Mouse (Mus musculus) CH12.LX (cell line): ENCODE results near the gene Atp13a5.

ENCODE experiments used
- CHD1 ChIP-seq: IDR thresholded peaks from 2 replicates; pipeline ENCODE4 v1.6.1; 2012; ENCODE audit warnings: low read depth, low read length, improper control_type of control experiment, inconsistent platforms
- CTCF ChIP-seq, 2 experiments: IDR thresholded peaks in 1 of 2; conservative IDR thresholded peaks in 1 of 2; 2 replicates each; pipeline ENCODE4 v1.5.1; 2011 to 2012; ENCODE audit warnings: low read depth in 2 of 2, low read length in 2 of 2, improper control_type of control experiment in 1 of 2, inconsistent platforms in 1 of 2, mild to moderate bottlenecking in 1 of 2, moderate library complexity in 1 of 2
- EP300 ChIP-seq: IDR thresholded peaks from 2 replicates; pipeline ENCODE4 v1.6.1; 2011; ENCODE audit warnings: low read length, improper control_type of control experiment
- NELFE ChIP-seq: IDR thresholded peaks from 2 replicates; pipeline ENCODE4 v1.6.1; 2011; ENCODE audit warnings: low read depth, low read length, improper control_type of control experiment
- ZKSCAN1 ChIP-seq: IDR thresholded peaks from 2 replicates; pipeline ENCODE4 v1.6.1; 2012; ENCODE audit warnings: low read depth, inconsistent platforms, low read length, improper control_type of control experiment, borderline replicate concordance

DNA sequence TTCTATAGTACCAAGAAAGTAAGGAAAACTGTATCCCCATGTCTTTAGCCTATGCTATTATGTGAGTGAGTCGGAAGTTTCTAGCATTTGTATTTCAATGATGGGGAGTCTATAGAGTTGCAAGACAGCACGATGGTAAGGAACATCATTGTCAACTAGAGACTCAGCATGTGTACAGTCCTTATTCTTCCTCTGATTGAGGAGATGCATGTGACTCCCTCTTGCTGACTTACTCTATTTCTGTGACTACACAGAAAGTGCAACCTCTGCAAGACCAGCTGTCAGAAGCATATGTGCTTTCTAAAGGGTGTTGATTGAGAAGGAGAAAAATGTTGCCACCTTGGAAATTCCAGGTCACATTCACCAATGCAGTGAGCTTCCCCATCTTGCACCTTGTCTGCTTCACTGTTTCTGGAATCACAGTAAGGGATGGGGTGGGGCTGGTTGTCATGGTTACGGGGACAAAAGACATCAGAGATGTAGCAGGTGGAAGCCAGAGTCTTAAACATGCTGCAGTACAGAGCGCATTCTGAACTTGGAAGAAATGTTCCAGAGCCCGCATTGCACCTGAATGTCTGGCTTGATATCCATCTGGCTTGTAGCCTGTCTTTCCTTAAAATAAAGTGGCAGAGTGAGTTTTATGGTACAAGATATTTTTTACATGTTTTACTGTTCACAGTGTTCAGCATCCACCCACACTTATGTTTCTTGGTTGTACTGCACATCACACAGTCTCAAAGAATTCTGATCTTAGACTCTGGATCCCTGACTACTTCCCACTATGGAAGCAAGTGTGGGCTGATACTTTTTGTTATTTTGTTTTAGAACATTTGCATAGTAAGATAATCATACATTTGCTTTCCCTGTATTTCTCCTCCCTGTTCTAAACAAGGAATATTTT lies 161.9 kb downstream of the Atp13a5 start:
- TF ChIP-seq NELFE (no peak), EP300 (no peak), ZKSCAN1 (no peak), CTCF (conservative IDR thresholded peaks at IDR 0.05 in 1 of 2, IDR thresholded peaks at IDR 0.05 in 1 of 2; ENCODE audit: low read depth in 2 of 2, low read length in 2 of 2) (no peak), CHD1 (no peak)
